Mouse (Mus musculus): ENCODE measurements at regions not wholly inside any gene's neighbourhood (a gene's known extent, or its start where the extent isn't known, plus 50 kb on each side); places are given as distances from the start of the nearest gene placed in this dataset.

- TF ChIP-seq CTCF (conservative IDR thresholded peaks at IDR 0.05; ENCODE audit: low read length) (no peak), POU5F1 (IDR thresholded peaks at IDR 0.05; ENCODE audit: borderline replicate concordance, low read length) (no peak), NANOG (IDR thresholded peaks at IDR 0.05; ENCODE audit: borderline replicate concordance, low read length) (no peak)
These were observed 51.1 kb upstream of the Otos start for GRCm38 (mm10) chr1:92699697-92700096.
